Mouse (Mus musculus): ENCODE data around the gene Gm20458.
A peak's percentile ranks its signal among the peaks of the same experiment; 100 is the strongest.

Gene Gm20458

DNA sequence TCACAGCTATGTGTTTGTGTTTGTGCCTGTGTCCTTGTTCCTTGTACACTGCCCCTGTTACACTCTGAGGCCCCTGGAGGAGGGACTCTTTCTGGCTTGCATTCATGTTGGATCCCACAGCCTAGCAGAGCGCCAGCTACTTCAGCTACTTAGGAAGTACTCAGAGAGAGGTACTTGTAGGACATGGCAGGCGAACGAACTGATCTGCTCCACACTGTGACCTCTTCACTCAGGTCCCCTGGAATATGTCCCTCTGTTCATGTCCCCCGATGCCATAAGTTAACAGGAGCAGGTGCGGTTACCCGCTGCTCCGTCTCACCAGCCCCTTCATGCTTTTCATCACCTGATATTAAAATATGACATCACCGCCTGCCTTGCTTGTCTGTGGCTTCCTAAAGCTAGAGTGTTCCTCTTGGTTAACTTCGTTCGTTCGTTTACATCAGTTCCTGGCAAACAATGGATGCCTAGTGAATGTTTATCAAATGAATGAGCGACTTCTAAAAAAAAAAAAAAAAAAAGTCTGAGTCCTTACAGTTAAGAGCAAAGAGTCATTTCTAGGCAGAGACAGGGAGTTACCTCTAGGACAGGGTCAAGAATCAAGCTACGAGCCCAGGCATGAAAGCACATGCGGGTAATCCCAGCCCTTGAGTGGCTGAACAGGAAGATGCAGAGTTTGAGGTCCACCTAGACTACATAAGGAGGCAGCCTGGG lies 7.6 kb upstream of the Gm20458 start:
- no peak for DNase-seq (ENCODE audit: low read depth, low spot score)

DNA sequence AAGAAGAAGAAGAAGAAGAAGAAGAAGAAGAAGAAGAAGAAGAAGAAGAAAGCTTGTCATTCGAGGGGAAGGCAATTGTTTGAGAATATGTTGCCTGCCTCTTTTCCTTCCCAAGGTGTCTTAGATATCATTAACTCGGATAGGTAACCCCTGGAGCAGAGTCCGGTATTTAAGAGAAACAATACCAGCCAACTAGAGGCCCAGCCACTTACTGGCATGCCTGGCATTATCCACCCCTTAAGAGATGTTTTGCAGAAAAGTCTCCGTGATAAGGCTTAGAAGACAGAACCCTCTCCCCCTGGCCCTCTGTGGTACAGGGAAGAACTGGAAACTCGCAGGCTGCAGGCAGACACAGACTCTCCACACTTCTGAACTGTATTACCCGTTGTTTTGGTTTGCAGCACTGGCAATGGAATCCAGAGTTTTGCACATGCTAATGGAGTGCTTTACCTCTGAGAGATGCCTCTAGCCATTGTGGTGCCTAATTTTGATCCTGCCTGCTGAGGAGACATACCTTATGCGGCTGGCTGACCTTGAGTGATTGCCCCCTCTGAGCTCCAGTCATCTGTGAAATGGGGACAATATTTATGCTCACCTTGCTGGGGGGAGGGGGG lies 6.8 kb upstream of the Gm20458 start:
- DNase-seq (ENCODE audit: low read depth, low spot score): no peak

DNA sequence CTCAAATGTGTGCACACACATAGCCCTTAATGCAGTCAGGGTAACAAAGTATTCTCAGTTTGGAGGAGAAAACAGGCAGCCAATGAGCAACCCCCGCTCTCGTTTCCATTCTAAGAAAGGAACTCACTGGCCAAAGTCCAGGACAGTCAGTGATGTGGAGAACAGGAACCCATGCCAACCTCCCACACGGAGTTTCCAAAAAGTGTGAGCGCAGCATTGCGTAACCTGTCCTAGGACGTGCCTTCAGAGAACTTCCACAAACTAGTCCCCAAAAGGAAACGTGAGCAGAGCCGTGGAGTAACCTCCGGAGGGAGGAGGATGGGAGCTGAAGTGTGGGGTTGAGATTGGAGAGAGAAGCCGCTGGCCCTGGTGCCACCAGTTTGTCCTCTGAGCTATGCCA lies 5.9 kb upstream of the Gm20458 start:
- DNase-seq (ENCODE audit: low read depth, low spot score): no peak

DNA sequence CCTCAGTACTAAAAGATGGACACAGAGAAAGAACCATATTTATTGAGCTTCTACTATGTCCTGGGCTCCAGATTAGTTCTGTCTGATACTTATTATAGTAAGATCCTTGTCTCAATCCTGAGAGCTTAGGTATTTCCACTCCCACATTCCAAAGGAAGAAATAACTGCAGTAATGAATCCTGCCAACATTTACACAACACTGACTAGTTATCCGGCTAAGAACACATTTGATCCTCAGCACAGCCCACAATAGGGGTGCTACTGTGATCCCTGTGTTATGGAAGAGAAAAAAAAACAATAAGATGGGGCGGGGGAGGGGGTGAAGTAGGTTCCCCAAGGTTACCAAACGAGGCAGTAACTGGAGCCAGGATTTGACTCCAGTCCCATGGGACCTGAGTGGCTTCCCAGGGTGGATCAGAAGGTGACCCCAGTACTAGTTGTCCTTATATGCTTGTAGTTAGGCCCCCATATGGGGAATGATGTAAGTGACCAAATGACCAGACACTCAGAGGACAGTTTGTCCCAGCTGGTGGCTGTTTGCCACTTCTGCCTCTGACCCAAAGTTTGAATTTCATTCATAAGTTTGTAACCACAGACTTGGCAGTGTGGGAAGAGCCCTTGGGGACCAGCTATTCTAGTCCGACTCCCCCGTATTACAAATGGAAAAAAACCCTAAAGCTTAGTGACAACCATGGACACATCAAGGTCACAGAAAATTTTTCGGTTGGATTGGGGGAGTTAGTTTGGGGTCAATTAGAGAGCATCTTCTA lies 5.2 kb upstream of the Gm20458 start:
- DNase-seq (ENCODE audit: low read depth, low spot score): no peak

DNA sequence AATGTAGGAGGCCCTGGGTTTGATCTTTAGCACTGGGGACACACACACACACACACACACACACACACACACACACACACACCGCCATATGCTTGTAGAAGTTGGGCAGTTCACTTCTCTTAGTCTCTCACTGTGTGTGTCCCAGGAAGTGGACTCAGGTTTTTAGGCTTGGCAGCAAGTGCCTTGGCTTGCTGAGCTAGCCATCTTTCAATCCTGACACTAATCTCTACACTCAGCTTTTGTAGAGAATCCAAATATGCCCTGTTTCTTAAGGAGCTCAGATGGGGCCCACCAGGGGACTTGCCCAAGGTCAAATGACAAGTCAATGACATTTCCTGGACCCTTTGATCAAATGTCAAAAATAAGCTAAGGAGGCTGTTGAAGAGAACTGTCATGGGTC lies 4.4 kb upstream of the Gm20458 start:
- DNase-seq (ENCODE audit: low read depth, low spot score): no peak

DNA sequence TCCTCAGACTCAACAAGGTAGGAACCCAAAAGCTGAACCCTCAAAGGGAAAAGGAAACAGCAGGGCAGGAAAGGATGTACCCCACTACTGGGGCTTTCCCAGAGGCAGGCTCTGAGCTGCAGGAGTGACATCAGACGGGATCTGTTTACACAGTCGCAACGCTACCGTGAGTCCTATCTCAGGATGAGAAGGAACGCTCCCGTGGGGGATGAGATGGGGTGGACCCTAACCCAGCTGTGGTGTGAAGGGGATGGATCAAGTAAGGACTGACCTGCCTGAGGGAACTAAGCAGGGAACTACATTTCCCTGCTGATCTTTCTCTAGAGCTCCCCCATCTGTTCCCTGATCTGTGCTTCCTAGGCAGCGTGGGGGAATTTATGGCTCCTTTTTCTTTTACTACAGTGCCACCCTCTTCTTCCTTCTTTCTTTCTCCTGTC lies 3.9 kb upstream of the Gm20458 start, which contains the start of gene Sys1:
Gene Sys1 (plus strand): TSS at position 101 of the 437 bp plus-strand sequence.
- DNase-seq (ENCODE audit: low read depth, low spot score): no peak

DNA sequence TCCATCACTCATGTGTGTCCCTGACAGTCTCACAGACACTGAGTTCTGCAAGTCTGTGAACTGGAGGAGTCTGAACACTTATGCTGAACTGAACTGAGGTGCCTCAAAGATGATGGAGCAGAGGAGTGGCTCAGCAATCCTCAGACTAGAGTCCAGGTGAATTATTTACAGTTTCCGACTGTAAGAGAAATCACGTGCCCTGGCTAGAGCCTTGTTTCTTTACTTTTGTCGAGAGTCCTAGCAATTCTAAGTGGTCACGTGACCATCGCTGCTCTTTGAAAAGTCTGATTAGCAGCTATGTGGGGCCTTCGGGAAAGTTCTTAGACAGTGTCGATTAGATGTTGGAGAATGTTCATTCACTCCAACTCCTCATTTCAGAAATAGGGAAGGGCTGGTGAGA lies 2.8 kb upstream of the Gm20458 start:
- DNase-seq (ENCODE audit: low read depth, low spot score): no peak

DNA sequence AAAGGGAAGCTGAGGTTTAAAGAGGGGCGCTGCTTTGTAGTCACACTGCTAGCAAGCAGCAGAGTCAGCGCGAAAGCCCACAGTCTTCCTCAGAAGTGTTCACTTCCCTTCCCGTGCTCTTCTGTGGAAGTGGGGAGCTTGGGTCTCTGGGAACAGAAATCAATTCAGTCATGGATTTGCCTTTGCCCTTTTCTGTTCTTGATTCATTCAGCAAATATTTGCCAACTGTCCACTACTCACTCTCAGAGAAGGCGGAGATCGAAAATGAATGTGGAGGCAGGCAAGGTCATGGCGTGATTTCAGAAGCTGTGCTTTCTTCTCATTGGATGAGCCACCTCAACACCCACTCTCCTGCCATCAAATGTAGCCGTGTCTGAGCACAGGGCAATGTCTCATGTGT lies 2.2 kb upstream of the Gm20458 start:
- no peak for DNase-seq (ENCODE audit: low read depth, low spot score)

DNA sequence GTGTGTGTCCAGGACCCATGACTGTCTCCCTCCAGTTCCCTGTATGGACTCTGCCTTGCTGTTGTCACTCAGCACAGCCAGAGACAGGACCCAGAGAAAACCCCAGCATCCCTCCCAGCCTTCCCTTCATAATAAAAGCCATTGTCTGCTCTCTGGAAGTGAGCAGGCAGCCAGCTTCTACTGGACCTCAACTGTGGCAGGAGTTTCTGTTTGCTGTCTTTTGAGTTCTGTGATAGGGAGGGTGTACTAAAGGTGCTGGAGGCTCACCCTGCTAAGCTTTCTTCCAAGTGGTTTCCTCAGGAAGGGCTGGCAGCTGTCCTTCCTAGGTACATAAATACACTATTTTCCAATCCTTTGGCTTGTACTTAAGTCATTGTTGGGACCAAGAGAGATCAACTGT lies 4.4 kb downstream of the Gm20458 start:
- no peak for DNase-seq (ENCODE audit: low read depth, low spot score)

DNA sequence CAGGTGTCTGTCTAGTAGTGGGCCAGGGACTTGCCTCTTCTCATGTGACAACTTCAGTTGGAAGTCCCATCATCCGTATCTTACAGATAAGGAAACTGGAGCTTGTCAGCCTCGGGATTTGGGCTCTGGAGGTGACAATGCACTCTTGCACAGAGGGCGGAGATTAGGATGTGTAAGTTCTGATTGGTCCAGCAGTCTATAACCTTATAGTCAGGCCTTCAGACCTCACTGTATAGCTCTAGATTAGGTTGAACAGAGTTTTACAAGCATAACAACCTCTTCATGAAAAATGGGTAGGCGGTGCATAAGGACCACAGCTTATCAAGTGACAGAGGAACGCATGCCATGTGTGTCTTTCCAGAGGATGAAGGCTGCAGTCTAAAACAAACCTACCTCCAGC lies 6.0 kb downstream of the Gm20458 start:
- DNase-seq (ENCODE audit: low read depth, low spot score): no peak

DNA sequence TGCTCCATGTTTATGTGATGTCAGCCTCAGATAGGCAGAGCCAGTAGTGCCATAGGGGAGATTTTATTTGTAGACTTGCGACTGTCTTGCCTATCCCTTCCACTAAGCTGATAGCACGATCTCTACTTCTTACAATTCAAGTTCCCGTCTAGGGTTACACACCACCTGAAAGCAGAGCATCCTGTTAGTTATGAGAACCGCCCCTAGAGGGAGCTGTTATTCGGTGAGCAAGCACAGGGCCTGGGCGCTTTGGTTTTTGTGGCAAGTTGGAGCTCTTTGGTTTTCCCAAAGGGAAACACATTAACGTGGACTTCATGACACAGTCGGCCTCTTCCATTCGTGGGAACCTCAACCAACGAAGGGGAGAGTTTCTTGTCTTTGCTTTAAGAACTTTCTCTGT lies 9.5 kb downstream of the Gm20458 start:
- DNase-seq (ENCODE audit: low read depth, low spot score): no peak

DNA sequence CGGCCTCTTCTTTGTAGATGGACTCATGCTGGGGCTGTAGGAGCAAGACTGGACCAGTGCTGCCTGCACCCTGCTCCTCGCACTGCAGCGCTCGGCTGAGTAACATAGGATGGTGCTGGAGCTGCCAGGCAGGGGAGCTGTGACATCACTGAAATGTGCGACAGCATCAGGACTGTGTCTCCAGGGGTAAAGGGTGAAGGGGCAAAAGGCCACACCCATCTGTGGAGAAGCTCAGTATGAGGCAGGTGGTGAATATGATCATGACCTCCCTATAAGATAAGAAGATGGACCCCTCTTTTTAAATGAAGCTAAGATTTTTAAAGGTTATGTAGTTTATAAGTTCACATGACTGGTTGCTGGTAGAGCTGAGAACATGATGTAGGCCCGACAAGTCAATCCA lies 12.9 kb downstream of the Gm20458 start, which contains the start of gene Trp53tg5:
Gene Trp53tg5 (minus strand): TSS at position 101 of the 400 bp plus-strand sequence.
- no peak for DNase-seq (ENCODE audit: low read depth, low spot score)

DNA sequence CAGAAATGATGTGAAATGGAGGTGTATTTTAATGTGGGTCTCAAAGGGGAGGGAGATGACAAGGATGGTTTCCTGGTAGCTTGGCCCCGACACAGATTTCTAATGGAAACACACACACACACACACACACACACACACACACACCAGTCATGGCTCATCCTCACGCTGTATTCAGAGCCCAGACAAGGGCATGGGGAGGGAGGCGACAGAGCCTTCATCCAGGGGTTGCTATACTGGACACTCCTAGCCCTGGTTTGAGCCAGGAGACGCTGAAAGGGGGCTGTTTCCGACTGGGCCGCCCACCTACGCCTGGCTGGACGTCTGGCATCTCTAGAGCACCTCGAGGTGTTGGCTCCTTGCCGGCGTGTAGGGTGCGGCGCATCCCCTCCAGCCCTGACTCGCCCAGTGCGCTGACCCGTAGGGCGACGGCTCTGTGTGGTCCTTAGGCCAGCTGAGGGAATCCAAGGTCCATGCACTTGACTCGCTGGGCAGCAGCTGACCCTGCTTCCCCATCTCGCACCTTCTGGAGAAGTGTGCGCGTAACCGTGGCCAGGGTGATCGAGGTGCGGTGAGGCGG lies 25.0 kb downstream of the Gm20458 start, which contains the start of gene Dbndd2:
Gene Dbndd2 (plus strand): TSS at position 426 of the 577 bp plus-strand sequence.
- no peak for DNase-seq (ENCODE audit: low read depth, low spot score)

DNA sequence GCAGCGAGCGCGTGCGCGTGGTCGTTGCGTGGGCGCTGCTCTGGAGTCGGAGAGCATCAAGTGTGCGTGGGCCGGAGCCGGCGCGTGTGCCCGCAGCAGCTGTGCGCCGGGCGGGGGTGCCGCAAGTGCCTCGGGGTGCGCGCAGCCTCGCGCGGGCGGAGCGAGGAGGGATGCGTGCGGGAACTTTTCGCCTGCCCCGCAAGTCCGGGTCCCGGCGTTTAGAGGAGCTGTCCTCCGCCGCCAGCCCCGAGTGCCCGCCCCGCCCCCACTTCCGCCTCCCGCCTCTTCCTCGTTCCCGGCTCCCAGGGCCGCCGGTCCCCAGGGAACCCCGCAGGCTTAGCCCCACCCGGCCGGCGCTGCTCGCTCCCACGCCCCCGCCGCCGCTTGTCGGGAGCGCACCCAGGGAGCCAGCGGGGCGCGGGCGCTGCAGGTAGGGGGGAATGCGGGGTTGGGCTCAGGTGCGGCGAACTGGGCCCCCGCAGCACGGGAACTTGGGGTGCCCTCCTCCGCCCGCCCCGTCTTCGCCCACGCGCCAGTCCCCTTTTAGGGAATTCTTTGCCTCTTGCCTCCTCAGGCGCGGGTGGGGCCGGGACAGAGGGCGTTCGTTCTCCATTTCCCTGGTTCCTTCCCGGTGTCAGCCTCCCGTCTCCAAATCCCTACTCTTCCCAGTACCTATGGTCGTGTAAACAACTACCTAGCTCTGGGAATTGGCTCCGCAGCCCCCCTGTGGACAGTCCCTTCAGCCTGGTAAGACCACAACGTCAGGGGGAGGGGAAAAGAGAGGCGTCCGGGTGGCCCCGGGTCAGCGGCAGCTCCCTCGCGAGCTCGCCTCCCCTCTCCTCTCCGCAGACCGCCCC lies 25.7 kb downstream of the Gm20458 start:
- no peak for DNase-seq (ENCODE audit: low read depth, low spot score)

DNA sequence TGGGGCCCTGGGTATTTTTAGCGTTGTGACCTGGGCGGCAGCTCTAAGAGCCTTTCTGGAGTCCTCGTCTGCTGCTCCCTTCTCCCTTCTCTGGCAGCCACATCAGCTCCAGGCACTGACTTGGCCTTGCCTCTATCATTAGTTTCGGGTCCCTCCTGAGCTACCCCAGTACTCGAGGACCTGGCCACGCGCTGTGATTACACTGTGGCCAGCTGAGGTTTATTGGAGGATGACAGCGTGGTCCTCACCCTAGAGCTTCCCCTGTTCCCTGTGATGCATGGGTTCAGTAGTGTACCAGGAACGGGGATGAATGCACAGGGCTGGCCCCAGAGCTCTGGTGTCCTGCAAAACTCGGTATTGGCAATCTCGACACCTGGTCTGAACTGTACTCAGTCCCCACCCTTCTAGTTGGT lies 26.4 kb downstream of the Gm20458 start:
- DNase-seq (ENCODE audit: low read depth, low spot score): no peak

DNA sequence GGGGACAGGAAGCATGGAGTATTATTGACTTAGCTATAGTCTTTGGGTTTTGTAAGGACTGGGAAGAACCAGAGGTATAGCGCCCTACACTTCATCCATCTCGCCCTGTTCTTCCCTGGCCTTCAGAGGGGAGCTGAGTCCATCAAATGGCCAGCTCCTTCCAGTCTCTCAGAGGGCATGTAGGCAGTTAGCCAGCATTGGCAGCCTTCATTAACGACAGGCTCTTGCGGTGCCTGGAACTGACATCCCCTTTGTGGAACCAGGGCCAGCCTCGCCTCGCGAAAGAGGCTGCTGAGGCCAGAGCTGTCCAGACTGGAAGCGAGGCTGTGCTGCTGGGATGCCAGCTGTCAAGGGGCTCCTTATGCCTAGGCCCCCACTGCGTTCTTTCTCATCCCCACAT lies 27.0 kb downstream of the Gm20458 start:
- no peak for DNase-seq (ENCODE audit: low read depth, low spot score)

DNA sequence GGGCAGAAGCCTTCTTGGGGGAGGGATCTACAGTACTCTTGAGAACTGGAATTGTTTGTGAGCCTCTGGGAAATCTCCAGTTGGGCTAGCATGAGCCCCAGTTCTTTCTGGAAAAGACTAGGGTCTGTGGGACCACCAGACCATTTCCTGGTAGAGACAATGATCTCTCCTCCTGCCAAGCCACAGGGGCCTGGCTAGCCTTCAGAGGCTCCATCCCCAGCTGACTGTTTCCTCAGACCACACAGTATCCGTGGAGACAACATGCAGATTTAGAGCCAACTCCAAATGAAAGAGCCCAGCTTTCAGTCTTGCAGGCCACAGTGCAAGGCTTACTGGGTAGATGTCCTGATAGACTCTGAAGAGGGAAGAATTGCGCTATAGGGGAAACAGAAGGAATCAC lies 33.4 kb downstream of the Gm20458 start:
- DNase-seq (ENCODE audit: low read depth, low spot score): no peak

DNA sequence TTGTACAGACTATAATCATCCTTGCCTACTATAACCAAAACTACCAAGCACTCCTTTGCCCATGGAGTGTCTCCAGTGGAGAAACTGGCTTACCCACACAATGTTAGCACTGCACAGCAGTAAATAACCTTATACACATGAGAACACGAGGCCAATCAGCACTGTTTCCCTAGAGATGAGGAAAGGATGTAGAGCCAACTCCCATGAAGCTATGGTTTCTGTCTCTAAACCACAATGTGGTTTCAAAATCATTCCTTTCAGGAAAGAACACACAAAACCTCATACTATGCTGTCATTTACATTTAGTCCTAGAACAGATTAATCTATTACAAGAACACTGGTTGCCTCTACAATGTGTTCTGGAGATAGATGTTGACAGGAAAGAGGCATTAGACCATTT lies 35.6 kb downstream of the Gm20458 start:
- DNase-seq (ENCODE audit: low read depth, low spot score): no peak

DNA sequence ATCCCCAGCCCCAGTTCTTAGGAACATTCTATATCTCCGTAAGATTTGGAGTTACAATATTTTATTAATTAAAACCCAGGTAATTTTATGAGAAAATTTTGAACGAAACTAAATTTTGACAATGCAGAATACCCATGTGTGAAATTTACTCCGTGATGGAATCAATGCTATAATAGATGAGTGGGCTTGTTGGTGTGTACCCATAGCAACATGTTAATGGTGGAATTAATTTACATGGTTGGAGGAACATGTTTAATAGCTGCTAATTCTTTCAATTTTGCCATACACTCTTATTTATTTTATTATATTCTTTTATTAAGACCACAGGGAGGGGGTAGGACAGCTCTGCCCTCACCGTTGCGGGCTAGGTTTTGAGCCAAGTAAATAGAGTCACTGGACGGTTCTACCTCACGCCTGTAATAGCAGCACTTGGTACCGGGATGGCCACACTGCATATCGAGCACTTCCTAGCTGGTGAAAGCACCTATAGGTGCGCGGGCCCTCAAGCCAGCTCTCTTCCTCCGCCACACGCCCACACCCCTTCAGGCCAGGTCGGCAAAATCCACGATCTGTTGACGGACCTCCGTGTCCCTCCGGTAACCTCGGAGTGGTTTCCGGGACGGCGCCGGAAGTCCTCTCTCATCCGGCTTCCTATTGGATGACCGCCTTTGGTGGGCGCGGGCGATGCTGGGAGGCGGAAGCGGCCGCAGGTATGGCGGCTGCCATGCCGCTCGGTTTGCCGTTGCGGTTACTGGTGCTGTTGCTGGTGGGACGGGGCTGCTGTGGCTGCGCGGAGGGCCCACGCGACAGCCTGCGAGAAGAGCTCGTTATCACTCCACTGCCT lies 36.3 kb downstream of the Gm20458 start, which contains the start of gene Pigt:
Gene Pigt (plus strand): TSS at position 674 of the 844 bp plus-strand sequence.
- peak; percentile 80 for DNase-seq (ENCODE audit: low read depth, low spot score)

DNA sequence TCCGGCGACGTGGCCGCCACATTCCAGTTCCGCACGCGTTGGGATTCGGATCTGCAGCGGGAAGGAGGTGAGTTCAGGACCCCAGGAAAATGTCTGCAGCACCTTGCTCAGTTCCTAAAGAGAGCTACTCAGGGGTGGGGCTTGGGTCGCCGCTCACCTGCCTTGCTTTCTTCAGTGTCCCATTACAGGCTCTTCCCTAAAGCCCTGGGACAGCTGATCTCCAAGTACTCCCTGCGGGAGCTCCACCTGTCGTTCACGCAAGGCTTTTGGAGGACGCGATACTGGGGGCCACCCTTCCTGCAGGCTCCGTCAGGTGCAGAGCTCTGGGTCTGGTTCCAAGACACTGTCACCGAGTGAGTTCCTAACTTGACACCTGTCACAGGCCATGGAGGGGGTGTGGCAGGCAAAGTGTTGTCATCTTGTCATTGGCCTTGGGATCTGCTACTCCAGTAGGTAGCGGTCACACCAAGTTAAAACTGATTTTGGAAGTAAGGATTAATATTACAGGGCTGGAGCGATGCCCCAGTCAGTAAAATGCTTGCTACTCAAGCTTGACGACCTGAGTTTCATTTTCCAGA lies 37.0 kb downstream of the Gm20458 start:
- DNase-seq (ENCODE audit: low read depth, low spot score): no peak
